Mouse (Mus musculus) erythroblast, adult 5-6 weeks (primary cell): Measurements from ENCODE around the gene Mrpl18. TPM values are rescaled to one million over a fixed set of nuclear protein-coding genes. Genes with fewer than 3 reads are reported as not detected.
A peak's percentile ranks its signal among the peaks of the same experiment; 100 is the strongest.
"Not testable (repeated sequence)": the region's sequence is repeated elsewhere in the genome, so short reads cannot be mapped to it uniquely, and the experiment has no call there.

Experiments used
- ATAC-seq: replicated peaks from 2 replicates; pipeline ENCODE4 v1.8.0; 2016; ENCODE audit warnings: moderate number of reproducible peaks, mild to moderate bottlenecking, moderate TSS enrichment, inconsistent platforms; ENCODE audit not compliant: poor library complexity, low FRiP score, severe bottlenecking
- total RNA-seq, 2 experiments: library from RNA; stranded (forward) in 1 of 2; stranded (reverse) in 1 of 2; fragments of 150-400 nt in 1 of 2; fragments of 200-764, 138-1000 nt in 1 of 2; gene quantifications; 2 replicates each; pipeline versions ENCODE4 v1.2.3 to v1.2.4; 2015 to 2017; ENCODE audit warnings: low replicate concordance in 2 of 2

Mrpl18 gene
- total RNA-seq, 2 experiments from 2014 or later: 44.4 to 46.0 TPM

DNA sequence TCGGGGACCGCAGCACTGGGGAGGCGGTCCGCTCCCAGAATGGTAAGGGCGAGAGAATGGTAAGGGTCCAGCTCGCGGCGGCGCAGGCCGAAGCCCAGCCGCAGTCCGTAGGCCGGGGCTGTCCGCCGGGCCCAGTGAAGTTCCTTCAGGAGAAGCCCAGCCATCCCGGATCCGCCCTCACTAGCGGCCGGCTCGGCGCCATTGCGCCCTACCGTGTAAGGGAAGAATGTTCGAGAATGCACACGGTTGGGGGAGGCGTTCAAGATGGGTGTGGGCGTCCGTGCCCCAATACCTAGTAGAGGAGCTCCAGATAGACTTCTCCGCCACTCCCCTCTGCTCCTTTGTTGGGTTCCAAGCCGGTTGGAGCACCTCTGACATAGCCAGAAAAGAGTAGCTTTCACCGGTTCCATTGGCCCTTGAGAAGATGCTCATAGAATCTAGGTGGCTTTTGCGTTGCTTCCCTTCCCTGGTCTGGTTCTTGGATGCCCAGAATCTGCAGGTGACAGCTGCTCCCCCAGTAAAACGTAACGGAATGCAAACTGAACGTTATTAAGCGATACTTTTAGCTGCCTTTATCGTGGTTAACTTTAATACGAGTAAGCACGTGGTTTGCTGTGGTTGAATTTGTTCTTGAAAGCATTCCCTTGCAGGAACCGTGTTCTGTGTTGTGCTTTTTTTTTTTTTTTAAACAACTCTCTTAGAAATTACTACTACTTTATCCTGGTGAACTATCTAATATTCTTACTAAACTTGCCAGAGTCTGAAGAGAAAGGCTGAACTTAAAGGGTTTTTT lies 639 bp upstream of the Mrpl18 start:
- ATAC-seq: peak; percentile 59

DNA sequence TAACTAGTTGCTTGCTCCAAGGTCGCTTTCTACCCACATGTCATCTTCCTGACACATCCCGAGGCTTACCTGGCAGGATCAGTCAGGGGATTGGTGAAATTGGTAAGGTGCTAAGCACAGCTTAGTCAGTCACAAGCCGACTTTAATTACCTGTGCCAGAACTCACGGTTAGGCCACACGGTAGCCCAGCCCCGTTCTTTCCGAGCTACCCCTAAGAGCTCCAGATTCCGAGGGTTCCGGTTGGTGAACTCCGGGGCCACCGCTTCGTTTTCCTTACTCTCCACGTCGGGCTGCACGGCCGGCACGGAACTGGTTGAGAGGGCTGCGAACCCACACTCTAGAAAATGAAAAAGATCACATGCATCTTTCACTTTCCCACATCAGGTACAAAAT lies 661 bp downstream of the Mrpl18 start, which contains the start of gene Tcp1:
Gene Tcp1, plus strand, starts transcription at position 214 of the 393 bp plus-strand sequence.
- ATAC-seq: peak; percentile 29

DNA sequence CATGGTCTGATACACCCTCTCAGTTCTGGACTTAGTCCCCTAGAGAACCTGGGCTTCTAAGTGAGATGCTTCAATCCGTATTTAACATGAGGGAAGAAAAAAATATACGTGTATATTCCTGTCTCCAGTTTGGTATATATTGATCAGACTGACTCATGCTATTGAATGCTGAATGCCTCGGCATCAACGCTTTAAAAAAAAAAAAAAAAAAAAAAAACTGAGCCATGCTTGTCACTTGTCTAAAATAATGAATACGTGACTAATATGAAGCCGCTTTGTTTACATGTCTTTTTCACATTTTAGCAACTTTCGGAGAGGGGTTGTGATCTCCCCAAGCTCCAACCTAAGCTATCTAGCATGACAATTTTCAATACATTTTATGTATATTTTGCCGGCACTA lies 5.8 kb downstream of the Mrpl18 start:
- ATAC-seq: no peak

DNA sequence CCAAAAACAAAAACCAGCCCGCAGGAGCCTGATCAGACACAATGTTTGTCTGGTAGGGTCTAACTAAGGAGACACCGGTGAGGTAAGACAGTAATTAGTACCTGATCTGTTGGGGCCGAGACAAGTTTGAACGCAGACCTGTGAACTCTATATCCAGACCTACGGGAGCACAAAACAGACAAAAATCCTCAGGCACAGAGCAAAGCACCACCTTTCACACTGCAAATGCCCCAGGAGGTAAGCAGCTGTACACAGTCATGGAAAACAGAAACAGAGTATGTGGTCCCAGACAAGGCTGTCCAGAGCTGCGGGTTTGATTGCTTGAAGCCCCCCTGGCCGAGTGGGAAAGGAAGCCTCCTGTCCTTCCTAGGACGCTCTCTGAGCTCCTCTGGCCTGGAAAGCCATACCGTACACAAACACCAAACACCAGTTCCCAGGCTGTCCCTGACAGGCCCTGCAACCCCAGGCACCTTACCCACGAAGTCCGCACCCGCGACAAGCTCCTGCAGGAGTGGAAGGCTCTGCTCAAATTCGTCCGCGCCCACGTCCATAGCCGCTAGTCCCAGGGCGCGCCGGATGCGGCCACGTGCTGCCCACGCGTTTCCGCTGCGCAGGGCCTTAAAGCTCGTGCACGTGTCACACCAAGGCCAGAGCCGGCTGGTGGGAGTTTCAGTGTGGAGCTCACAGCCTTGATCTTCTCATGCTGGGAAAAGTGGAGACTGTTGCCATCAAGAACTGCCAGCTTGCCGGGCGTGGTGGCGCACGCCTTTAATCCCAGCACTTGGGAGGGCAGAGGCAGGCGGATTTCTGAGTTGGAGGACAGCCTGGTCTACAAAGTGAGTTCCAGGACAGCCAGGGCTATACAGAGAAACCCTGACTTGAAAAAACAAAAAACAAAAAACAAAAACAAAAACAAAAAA lies 6.5 kb downstream of the Mrpl18 start, which contains the start of gene Pnldc1:
Gene Pnldc1, minus strand, starts transcription at position 870 of the 920 bp plus-strand sequence.
- no peak for ATAC-seq

DNA sequence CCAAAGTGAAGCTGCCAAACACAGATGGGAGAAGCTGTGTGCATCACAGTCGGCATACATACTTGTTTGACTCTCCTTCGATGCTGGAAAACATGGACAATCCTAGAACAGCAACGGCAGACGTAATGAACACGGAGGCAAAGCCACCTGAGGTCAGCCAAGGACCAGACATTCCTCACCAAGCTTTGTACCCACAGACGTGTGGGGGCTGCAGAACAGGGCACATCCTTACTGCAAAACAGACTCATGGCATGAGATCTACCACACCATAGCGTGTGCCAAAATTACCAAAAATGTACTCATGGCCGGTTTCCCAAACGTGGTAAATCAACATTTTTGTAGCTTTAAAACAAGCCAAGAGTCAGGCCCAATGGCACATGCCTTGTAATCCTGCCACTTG lies 9.7 kb downstream of the Mrpl18 start:
- no peak for ATAC-seq

DNA sequence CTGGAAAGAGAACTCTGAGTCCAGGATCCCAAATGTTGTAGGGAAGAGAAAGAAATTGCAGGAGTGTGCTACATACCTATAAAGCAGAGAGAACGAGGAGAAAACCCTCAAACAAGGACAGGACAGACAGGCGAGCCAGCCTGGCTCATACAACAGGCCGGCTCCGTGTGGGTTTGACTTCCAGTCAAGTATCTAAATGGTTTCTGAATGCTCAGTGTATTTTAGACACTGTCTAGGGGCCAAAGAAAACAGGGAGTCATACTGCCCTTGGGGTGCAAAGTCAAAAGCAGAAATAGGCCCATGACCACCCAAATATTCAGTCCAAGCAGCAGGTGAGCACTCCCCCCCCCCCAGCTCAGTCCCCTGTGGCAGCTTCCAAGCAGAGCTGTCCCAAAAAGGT lies 10.3 kb downstream of the Mrpl18 start:
- no peak for ATAC-seq

DNA sequence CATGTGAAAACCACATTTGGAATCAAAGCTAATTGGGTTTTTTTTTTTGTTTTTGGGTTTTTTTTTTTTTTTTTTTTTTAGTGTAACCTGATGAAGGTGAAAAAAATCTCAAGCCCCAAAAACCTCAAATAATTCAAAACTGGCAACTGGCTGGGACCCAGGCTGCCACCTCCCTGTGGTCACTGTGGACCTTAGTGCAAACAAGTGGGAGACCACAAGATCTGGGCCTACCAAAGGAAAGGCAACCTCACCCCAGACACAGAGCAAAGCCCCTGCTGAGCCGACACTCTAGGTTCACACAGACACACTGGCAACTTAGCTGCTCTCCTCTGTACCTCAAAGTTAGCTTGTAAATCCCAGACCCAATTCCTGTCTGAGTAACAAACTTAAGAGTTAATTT lies 11.8 kb downstream of the Mrpl18 start:
- ATAC-seq: no peak

DNA sequence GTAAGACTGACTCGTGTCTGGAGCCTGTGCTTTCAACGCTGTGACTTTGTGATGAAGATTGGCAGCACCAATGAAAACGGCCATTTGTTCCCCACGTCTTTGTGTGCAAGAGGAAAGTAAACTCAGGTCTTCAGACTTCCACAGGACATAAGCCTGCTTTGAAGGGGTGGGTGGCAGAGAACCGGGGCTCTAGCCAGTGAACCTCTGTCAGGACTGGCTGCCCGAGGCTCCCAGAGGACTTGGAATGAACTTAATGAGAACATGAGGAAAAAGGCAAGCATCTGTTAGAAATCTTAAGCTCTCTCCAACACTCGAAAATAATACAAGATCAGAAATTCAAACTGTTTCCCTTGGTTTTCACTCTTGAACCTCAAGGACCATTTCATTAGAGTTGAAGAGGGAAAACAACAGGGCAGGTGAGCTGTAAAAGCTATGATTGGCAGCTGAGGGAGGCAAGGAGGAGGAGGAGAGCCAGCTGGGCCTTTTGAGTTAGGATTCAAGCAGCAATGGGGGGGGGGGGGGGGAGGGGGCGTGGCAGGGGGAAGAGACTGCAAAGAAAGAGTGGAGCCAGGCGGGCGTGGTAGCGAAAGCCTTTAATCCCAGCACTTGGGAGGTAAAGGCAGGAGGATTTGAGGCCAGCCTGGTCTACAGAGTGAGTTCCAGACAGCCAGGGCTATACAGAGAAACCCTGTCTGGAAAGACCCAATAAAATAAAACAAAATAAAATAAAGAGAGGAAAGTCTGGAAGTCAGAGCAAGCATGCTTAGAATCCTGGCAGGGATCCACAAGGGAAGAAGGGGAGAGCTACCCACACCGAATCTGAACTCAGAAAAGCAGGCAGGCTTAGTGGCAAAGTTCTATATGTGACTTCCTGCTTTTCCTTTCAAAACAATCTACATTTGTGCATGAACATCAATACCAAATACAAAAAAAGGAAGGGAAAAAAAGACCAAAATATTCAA lies 12.5 kb downstream of the Mrpl18 start:
- no peak for ATAC-seq

DNA sequence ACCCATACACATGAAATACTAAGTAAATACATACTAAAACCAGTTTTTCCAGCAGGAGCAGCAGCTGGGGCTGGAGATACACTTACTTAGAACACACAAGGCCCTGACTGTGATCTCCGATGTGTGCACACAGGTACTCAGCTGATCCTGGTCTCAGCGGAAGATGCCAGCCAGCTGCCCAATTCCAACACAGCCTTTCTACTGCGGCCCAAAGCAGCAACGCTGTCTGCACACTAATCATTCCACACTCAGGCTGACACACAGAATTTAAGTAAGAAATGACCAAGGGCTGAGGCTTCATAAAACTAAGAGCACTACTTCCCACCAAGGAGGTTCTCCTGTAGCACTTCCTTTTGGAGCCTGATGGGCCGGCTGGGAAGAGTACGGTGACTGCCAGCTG lies 13.9 kb downstream of the Mrpl18 start:
- ATAC-seq: no peak

DNA sequence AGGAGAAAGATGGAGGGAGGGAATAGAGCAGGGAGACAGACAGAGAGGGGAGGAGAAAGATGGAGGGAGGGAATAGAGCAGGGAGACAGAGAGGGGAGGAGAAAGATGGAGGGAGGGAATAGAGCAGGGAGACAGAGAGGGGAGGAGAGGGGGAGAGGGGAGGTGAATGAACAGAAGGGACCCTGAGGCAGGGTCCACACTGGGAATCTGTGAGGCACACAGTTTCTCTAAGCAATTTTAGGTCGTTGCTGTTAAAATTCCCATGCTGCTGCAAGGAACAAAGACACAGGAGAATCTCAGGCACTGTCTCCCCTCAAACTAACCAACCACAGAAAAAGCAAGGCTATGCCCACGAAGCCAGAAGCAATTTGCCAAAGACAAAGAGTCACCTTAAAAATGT lies 17.5 kb downstream of the Mrpl18 start:
- ATAC-seq: not testable (repeated sequence)

DNA sequence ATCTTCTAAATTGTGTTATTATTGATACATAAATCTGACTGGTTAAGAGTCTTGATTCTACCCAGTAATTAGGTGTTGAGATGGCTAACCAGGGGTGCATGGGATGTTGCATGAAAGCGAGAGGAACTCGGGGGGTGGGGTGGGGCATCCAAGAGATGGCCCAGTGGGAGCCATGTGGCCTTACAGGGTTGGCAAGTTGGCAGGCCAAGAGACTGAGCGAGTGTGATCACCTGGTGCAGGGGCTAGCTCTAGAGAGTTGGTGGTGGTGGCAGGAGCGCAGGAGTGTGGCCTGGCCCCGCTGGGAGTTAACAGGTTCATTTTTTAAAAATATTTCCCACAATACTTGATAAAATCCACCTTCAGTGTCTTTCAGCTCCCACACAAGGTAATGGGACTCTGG lies 18.5 kb downstream of the Mrpl18 start:
- no peak for ATAC-seq

DNA sequence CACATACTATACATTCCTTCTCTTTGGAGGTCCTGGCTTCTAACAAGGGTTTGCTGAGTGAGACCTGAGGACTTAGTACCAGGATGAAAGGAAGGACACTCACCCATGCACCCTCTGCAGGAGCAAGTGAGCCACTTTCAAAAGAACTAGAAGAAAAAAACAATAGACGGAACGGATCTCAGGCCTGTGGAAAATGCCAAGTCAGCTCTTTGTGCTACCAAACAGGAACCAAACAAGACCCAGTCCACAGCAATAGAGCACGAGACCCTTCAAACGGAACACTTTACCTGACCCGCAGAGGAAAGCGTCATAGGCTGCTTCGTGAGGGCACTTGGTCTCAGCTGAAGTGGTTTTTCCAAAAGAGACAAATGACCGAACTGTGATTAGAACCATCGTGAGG lies 24.1 kb downstream of the Mrpl18 start:
- ATAC-seq: no peak

DNA sequence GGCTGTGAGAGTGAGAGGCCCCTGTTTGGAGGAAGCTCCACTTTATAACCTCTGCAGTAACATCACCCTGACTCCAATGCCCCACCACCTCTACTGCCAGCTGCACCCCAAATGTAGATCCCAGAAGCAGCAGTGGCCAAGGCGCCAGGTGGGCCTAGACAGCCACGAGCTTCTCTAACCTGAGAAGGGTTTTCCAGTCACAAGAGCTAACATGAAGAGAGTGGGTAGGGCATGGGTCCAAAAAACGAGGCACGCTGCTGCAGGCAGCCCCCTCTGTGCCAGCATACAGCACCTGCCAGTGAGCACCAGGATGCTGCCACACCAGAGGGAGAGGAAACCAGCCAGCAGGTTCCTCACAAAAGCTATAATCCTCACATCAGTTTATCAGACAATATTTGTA lies 25.1 kb downstream of the Mrpl18 start:
- no peak for ATAC-seq

DNA sequence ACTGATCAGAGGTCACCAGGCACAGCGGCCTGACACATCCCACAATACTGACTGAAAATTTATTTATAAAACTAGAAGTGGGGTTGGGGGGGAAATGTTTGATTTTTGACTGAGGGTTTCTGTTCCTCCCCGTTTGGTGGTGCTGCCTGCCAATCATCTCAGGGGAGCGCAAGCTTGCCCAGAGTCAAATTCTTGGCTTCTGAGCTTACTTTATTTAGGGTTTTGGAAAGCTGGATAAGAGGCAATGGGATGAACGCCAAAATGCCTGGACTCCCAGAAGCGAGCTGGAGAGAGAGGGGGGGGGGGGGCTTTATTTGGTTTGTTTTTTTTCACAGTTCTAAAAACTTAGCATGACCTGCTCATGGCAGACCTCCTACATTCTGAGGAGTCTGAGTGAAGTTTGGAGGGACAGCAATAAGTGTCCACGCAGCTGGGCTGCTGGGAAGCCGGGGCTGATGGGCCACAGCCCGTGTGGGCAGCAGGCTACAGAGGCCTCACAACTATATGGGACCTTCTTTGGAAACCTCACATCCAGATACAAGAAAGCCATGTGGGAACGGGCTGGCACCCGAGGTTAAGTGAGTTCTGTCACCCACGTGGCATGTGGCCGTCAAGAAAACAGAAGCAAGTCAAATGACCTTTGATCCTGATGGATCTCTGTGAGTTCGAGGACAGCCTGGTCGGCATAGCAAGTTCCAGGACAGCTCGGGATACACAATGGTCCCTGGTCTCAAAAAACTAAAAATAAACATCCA lies 28.9 kb downstream of the Mrpl18 start:
- no peak for ATAC-seq

DNA sequence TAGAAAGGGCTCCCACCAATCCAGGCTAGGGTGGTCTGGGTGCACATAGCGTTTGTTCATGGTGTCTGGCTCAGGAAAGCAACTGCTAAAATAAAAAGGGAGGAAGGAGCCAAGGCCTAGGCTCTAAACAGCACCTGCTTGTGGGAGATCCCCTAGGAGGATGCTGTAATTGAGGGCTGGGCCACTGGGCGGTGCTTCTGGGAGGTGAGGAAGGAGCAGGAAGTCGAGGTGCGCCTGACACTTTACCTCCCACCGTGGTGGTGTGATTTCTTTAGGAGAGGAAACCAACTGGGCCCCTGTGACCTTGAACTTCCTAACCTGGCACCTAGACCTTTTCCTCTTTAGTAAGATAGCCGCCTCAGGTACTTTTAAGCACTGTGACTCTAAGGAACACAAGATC lies 29.5 kb downstream of the Mrpl18 start:
- ATAC-seq: no peak

DNA sequence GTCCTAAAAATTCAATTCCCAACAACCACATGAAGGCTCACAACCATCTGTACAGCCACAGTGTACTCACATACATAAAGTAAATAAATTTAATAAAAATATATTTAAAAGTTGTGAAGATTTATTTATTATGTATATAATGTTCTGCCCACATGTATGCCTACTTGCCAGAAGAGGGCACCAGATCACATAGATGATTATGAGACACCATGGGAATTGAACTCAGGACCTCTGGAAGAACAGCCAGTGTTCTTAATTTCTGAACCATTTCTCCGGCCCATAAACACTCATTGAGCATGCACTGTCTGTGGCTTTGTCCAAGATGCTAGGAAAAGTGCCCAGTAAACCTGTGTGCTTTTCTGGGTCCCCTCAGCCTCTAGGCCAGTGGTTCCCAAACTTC lies 34.9 kb downstream of the Mrpl18 start:
- no peak for ATAC-seq

DNA sequence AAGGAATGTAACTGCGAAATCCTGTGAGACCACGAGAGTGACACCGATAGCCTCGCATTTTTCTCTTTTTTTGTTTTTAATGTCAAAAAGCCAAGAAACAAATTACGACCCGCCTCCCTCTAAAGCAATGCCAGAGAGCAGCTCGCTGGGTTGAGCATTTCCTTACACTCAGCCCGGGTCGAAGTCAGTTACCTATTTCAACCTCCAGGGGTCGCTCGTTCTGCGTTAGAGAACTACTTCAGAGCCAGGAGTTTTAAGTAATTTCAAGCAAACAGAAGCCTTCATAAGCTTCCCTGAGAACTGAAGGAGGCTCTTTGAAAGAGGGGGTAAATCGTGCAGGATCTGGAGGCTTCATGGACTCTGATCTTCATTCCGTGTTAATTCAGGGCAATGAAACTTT lies 36.0 kb downstream of the Mrpl18 start:
- peak; percentile 77 for ATAC-seq

DNA sequence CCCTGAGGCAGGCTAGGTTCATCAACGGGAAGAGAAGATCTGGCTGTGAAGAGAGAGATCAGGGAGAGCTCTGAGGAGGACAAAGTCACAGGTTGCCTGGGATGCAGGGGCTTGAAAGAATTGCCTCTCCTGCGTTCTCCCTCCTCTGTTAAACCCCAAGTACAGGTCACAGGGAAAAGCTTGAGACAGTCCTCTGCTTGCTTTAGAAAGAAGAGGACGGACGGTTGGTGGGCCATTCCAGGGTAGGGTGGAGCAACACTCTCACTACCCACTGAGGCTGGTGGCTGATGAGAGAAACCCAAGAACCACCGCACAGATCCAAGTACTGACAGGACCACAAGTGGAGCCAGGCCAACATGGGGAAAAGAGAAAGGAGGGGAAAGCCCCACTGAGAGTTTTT lies 40.4 kb downstream of the Mrpl18 start, which contains the start of gene Mrgprh:
Gene Mrgprh, plus strand, starts transcription at position 301 of the 400 bp plus-strand sequence.
- ATAC-seq: no peak
